Mouse (Mus musculus) gastrocnemius, adult 8-10 months (tissue): ENCODE results near the gene Sgms2. TPM values are rescaled to one million over a fixed set of nuclear protein-coding genes. Genes with fewer than 3 reads are reported as not detected.

Experiments
- DNase-seq, 2 experiments: peaks; one replicate each; pipeline ENCODE4 v3.0.0; 2022; ENCODE audit warnings: low spot score in 2 of 2
- total RNA-seq, 4 experiments: library from RNA; stranded (reverse); gene quantifications; 2 replicates each; pipeline ENCODE4 v1.2.4; 2022

Gene Sgms2
- 1 to 10 TPM; 1.0 to 2.3 (median 2.1) TPM for total RNA-seq

DNA sequence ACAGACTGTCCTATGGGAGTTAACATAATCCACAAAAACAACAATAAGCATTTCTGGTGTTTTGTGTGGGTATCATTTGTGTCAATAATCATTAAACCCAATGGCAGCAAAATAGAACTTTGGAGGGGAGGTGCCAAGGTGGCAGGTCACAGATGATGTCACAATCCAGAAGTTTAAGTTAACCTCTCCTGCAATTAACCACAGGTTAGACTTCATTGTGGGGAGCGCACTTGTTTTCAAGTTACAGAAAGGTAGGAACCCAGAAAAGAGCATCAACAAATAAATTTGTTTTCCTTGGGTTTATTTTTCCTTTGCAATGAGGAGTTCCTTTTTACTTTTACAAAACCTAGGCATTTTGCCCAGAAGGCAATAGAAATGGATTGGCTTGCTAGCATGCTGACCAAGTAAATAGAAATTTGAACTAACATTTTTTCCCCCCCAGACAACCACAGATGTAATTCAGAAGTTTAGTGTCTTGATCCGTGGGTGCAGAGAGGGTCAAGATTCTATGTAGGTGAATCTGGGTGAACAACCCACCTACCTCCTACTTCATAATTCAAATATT, at the start of gene Sgms2:
Sgms2 (minus strand) TSS at position 51 of the 565 bp plus-strand sequence.
- no peak for DNase-seq

- no peak for DNase-seq
Measured at GRCm38 (mm10) chr3:131525229-131525628, 34.0 kb upstream of the Sgms2 start.

DNA sequence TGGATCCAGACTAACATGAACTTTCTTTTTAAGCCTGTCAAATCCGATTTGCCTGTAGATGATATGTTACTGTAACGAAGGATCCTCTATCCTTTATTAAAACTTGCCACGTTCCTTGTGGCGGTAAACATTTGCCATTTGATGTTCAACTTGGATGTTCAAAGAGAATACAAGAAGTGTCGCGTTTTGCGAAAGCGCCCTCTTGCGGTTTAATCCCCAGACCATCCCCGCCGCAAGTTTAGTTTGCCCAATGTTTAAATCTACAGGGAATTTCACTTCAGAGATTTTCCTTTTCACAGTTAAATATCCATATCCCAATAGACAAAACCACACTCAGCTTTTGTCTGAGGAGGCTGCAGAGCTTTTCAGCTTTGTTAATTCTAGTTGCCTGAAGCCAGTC, 33.6 kb upstream of the Sgms2 start:
- peak in 1 of 2 experiments; percentile 6 for DNase-seq

GRCm38 (mm10) chr3:131524210-131524609, 33.0 kb upstream of the Sgms2 start:
- no peak for DNase-seq

GRCm38 (mm10) chr3:131523749-131524148, 32.5 kb upstream of the Sgms2 start:
- DNase-seq = no peak

- no peak for DNase-seq
Measured at GRCm38 (mm10) chr3:131522243-131522642, 31.0 kb upstream of the Sgms2 start.

DNA sequence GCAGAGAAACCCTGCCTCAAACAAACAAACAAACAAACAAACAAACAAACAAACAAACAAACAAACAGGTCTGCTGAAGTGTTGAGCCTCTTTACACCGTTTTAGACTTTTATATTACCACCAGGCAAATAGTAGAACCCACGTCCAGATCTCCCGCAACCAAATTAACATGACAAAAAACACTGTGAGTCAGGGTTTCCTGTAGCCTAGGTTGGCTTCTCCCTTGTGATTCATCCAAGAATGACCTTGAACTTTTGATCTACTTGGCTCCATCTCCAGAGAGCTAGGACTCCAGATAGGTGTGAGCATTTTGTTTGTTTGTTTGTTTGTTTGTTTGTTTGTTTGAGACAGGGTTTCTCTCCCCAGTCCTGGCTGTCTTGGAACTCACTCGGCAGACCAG, 30.0 kb upstream of the Sgms2 start:
- no peak for DNase-seq

- DNase-seq = no peak
Measured at GRCm38 (mm10) chr3:131517756-131518155, 26.5 kb upstream of the Sgms2 start.

GRCm38 (mm10) chr3:131516332-131516999, 25.3 kb upstream of the Sgms2 start:
- DNase-seq = no peak

GRCm38 (mm10) chr3:131511616-131512015, 20.4 kb upstream of the Sgms2 start:
- no peak for DNase-seq

- no peak for DNase-seq
Measured at GRCm38 (mm10) chr3:131508024-131508423, 16.8 kb upstream of the Sgms2 start.

DNA sequence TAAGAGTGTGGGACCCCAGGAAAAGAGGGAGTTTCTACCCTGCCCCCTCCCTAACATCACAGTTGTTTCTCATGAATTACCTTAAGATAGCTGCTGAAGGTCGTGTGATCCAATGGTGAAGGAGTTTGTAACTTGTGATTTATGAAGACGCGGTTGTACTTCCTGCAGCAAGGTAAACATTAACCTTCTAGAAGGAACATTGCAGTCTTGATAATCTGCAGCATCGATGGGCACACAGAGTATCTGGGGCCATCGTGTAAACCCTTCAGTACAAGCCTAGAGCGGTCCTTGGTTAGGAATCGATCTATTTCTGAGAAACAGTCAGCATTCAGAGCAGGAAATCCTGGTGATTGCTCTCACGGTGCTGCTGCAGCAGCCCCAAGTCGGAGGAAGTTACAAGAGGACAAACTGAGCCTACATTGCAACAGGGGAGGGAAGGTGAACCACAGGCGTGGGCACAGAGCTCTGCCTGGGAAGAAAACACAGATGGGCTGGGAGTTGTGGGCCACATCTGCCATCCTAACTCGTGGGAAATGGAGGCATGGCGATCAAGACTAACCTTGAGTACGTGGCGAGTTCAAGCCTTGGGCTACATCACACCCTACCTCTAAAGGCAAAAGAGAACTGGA, 13.5 kb upstream of the Sgms2 start:
- DNase-seq = no peak

GRCm38 (mm10) chr3:131501677-131502370, 10.6 kb upstream of the Sgms2 start:
- no peak for DNase-seq

DNA sequence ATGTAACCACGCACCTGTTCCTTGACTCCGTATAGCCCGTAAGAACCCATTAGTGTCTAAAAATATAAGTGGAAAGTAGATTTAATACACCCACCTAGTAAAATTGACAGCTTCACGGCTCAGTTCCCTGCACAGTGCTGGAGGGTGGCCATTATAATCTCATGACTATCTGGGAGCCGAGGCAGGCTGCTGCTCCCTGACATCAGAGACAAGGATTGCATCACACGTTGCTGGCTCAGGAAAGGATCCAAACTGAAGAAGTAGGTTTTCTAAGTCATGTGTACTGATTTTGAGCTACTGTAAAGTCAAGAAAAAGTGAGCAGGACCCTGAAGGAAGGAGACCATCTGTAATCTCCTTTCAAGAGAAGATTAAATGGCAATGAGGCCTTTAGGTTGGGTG, 8.4 kb upstream of the Sgms2 start:
- DNase-seq = no peak

DNA sequence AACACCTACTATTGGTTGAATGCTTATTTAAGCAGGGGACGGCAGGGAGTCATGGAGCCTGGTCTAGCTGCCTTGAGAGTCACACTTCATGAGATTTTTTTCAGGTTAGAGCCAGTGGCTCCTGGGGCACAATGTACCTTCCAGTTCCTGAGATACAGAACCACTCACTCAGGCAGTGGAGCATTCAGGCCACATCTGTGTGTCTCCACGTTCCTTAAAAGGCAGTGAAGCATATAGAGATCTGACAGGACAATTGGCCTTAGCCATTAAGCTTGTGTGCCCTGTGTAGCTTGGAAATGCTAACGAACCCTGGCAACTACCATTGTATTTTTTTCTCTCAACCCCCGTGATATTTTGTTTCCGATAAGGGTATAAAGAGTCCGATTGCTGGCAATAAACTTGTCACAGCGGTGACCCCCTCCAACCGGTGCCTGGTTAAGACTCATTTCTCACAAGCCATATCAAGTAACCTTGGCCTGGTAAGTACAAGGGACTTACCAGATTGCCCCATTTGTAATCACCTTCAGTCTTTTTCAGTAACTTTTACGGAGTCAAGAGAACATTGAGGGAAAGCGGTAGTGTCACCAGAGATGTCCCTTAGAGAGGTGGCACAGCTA, 5.4 kb upstream of the Sgms2 start:
- no peak for DNase-seq

DNA sequence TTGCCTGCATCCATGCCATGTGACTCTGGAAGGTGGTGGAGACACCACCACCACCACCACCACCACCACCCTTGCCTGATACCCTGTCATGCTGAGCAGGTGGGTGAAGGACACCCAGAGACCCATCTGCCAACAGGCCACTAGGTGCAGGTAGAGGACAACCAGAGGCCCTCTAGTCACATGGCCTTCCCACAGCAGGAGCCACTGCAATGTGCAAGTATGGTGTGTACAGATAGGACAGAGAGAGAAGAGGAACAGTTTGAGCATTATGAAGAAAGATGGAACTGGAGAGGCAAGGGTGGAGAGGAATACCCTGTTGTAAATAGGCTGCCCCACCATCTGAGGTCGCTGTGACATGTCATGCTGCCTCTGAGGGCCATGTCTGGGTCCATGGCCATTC, 3.9 kb upstream of the Sgms2 start:
- DNase-seq = no peak

DNA sequence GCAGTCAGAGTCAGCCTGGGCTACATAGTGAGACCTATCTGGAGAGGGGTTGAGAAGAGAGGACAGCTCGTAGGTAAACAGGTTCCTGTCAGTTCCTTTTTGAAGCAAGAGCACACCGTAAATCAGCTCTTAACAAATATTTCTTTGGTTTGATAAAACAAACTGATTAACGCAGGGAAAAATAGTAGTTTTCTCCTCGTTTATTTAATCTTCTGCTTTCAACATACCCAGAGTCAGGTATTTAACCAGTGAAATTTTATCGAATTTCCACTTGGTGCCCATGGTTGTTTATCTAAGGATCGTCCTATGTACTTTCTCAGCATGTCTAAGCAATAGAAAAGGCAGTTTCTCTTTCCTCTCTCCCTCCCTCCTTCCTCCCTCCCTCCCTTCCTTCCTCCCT, 2.0 kb upstream of the Sgms2 start:
- no peak for DNase-seq

- no peak for DNase-seq
Measured at GRCm38 (mm10) chr3:131491980-131492379, 769 bp upstream of the Sgms2 start.

DNA sequence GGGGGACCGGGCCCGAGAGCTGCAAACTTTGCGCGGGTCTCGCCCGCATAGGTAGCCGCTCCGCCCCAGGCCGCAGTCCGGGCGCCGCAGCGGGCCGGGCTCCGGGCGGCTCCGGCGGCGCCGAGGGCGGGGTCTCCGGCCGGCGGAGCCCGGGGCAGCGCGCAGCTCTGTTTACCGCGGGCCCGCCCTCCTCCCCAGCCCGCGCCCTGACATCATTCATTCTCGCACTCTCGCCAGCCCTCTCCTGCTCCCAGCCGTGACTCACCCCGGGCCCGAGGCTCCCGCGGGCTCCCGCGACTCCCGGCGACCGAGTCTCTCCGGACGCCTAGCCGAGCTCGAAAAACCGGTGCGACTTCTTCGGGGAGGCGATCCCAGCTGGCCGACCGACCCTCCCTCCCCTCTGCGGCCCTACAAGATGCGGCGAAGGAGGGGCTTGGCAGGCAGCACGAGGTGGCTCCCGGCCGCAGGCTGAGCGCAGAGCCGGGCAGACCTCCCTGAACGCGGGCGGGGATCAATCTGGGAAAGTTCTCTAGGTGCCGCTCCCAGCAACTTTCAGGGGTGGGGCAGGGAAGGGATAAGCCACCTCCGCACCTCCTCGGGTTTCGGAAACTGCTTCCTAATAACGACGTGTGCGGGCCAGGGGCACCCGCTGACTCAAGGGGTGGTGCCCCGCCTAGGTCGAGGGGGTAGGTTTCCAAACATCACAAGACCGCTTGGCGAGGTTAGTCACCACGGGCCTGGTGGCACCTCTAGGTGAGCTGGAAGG, 885 bp downstream of the Sgms2 start:
- DNase-seq = peak; percentile 59 to 69

GRCm38 (mm10) chr3:131489657-131490142, 1.5 kb downstream of the Sgms2 start:
- peak; percentile 7 to 20 for DNase-seq

- DNase-seq = no peak
Measured at GRCm38 (mm10) chr3:131488969-131489368, 2.2 kb downstream of the Sgms2 start.
